Mouse (Mus musculus) midbrain, embryonic 12.5 days (tissue): Measurements from ENCODE around the gene Tmeff2. TPM values are rescaled to one million over a fixed set of nuclear protein-coding genes. Genes with fewer than 3 reads are reported as not detected.
"Not testable (repeated sequence)": the region's sequence is repeated elsewhere in the genome, so short reads cannot be mapped to it uniquely, and the experiment has no call there.

Experiments used
- ATAC-seq: fragments of 200-750 bp; cut with Nextera tagmentation; 2 replicates; pipeline ENCODE4 v1.8.0; 2017; ENCODE audit warnings: low read depth, moderate TSS enrichment, moderate library complexity; ENCODE audit not compliant: low FRiP score
- H3K27ac ChIP-seq: fragments of 300-500 bp; sonication (generic); replicated peaks from 2 replicates; pipeline ENCODE4 v1.5.1; 2016; ENCODE audit warnings: mild to moderate bottlenecking
- H3K27me3 ChIP-seq: fragments of 300-500 bp; sonication (generic); 2 replicates; pipeline ENCODE4 v1.6.1; 2016; ENCODE audit warnings: mild to moderate bottlenecking
- H3K36me3 ChIP-seq: fragments of 300-500 bp; sonication (generic); 2 replicates; pipeline ENCODE4 v1.6.1; 2016
- H3K4me1 ChIP-seq: fragments of 300-500 bp; sonication (generic); 2 replicates; pipeline ENCODE4 v1.6.1; 2016
- H3K4me2 ChIP-seq: fragments of 300-500 bp; sonication (generic); replicated peaks from 2 replicates; pipeline ENCODE4 v1.6.1; 2016; ENCODE audit warnings: mild to moderate bottlenecking, moderate library complexity
- H3K4me3 ChIP-seq: fragments of 300-500 bp; sonication (generic); 2 replicates; pipeline ENCODE4 v1.5.1; 2016; ENCODE audit warnings: mild to moderate bottlenecking
- H3K9ac ChIP-seq: fragments of 300-500 bp; sonication (generic); replicated peaks from 2 replicates; pipeline ENCODE4 v1.6.1; 2016; ENCODE audit warnings: mild to moderate bottlenecking, moderate library complexity
- H3K9me3 ChIP-seq: fragments of 300-500 bp; sonication (generic); 2 replicates; pipeline ENCODE4 v1.6.1; 2016; ENCODE audit warnings: mild to moderate bottlenecking
- WGBS: fragments of 180-500 bp; shearing (Covaris S2); methylation state at CpG from one replicate; pipeline ENCODE4 v1.1.7; 2016; 5-methylcytosine and 5-hydroxymethylcytosine counted together
- polyA plus RNA-seq: library from polyadenylated mRNA; unstranded; fragments of >200 nt; fragmentation: Nextera tagmentation; extraction: Ambion mirVana; gene quantifications from 2 replicates; pipeline ENCODE4 v1.2.1, GENCODE M21; 2016

Tmeff2 gene
- 13.7 and 14.8 TPM in 2 replicates for polyA plus RNA-seq

- H3K9me3 ChIP-seq, H3K27me3 ChIP-seq, H3K9ac ChIP-seq, ATAC-seq, H3K4me1 ChIP-seq, H3K27ac ChIP-seq, H3K36me3 ChIP-seq, H3K4me2 ChIP-seq, H3K4me3 ChIP-seq: not testable (repeated sequence)
- 92% methylated on average over 9 of the region's 9 CpGs for WGBS
Measured at GRCm38 (mm10) chr1:50900386-50900785, at the start of gene Tmeff2. Gene Tmeff2, plus strand, starts transcription at chr1:50900647.

GRCm38 (mm10) chr1:50861515-50861914 lies 38.9 kb upstream of the Tmeff2 start:
- Histone ChIP-seq H3K4me3 (no peak overlapping the region), H3K27ac (no peak overlapping the region), H3K4me1 (no peaks in the 10 kb centered on the region), H3K27me3 (no peaks in the 10 kb centered on the region), H3K4me2 (no peak overlapping the region), H3K36me3 (no peaks in the 10 kb centered on the region), H3K9ac (no peak overlapping the region), H3K9me3 (no peaks in the 10 kb centered on the region)
- 86% methylated on average over 2 of the region's 2 CpGs for WGBS
- no peak for ATAC-seq

DNA sequence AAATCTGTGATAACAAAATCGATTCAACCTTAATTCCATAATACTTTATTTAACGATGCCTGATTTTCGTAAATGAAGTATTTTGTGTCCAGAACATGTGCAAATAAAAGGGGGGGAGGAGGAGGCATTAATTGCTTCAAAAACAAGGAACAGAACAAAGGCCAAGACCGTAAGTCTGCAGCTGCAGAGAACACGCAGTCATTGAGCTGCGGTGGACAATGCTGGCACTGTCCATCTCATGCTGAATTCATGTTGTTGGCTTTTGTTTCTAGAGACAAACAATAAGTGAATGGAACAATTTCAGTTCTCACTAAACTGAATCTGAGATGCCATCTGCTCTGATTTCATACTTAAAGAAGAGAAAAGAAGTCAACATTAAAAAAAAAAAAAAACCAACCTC lies 2.8 kb upstream of the Tmeff2 start:
- Histone ChIP-seq H3K27ac (no peak overlapping the region), H3K4me1 (no peaks in the 10 kb centered on the region), H3K27me3 (no peaks in the 10 kb centered on the region), H3K4me3 (no peak overlapping the region), H3K9ac (no peak overlapping the region), H3K9me3 (no peaks in the 10 kb centered on the region), H3K36me3 (no peaks in the 10 kb centered on the region), H3K4me2 (no peak overlapping the region)
- ATAC-seq = peak; percentile 73; the same call in 1 of the 2 replicates
- WGBS = 55% methylated on average over 6 of the region's 6 CpGs

GRCm38 (mm10) chr1:50924838-50925355 lies 24.4 kb downstream of the Tmeff2 start:
- 42% methylated on average over 5 of the region's 5 CpGs for WGBS
- Histone ChIP-seq H3K9me3 (no peaks in the 10 kb centered on the region), H3K27ac (peak overlapping the region; percentile 60), H3K27me3 (peaks cover 15% of the 10 kb centered on the region), H3K4me3 (peak overlapping the region; percentile 69), H3K36me3 (no peaks in the 10 kb centered on the region), H3K4me2 (peak overlapping the region; percentile 94), H3K4me1 (0 out of 2 replicates have a peak, but pooled peaks cover 7% of the 10 kb centered on the region), H3K9ac (0 out of 2 replicates have a peak overlapping the region, but pooled peaks have one; percentile 35)
- no peak for ATAC-seq

DNA sequence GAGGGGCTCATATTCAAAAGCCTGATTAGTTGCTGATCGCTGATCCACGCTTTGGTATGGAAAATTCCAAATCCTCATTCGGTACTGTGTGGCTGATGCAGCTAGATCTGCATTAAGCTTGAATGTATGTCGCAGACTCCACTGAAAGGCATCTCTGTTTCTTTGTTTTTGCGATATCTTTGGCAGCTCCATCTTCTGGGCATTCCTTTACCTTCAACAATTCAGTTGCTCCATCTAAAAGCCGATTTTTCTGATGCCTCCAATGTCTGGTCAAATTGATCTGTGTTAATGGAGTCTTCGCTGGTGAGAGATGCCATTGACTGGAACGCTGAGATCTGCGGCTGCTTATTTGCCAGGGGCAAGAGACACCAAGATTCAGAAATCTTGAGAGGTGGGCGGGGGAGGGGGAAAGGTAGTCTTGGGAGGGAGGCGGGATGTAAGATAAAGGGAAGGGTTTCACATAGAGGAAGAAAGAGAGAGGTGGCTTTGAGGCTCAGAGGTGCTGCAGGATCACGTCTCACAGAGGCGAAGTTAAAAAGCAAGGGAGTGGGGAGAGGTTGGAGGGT lies 25.0 kb downstream of the Tmeff2 start:
- Histone ChIP-seq H3K4me1 (0 out of 2 replicates have a peak, but pooled peaks cover 7% of the 10 kb centered on the region), H3K4me2 (peak overlapping the region; percentile 94), H3K27me3 (peaks cover 15% of the 10 kb centered on the region), H3K9ac (peak overlapping the region; percentile 35; the same call in 1 of the 2 replicates), H3K36me3 (no peaks in the 10 kb centered on the region), H3K27ac (peak overlapping the region; percentile 60), H3K9me3 (no peaks in the 10 kb centered on the region), H3K4me3 (peak overlapping the region; percentile 69)
- no peak for ATAC-seq
- WGBS = 4% methylated on average over 13 of the region's 13 CpGs

GRCm38 (mm10) chr1:50926374-50927060 lies 26.1 kb downstream of the Tmeff2 start:
- peak overlapping the region; percentile 88 for H3K27ac ChIP-seq
- WGBS = 1% methylated on average over 23 of the region's 23 CpGs

GRCm38 (mm10) chr1:50927077-50927611 lies 26.7 kb downstream of the Tmeff2 start:
- ATAC-seq = peak; percentile 96
- WGBS = under 1% methylated on average over 37 of the region's 37 CpGs
- peak overlapping the region; percentile 94 for H3K4me2 ChIP-seq
- 0 out of 2 replicates have a peak, but pooled peaks cover 7% of the 10 kb centered on the region for H3K4me1 ChIP-seq
- H3K9ac ChIP-seq = peak overlapping the region; percentile 72
- H3K9me3 ChIP-seq = no peaks in the 10 kb centered on the region
- peaks cover 15% of the 10 kb centered on the region for H3K27me3 ChIP-seq
- peak overlapping the region; percentile 88 for H3K27ac ChIP-seq
- no peaks in the 10 kb centered on the region for H3K36me3 ChIP-seq
- H3K4me3 ChIP-seq = peak overlapping the region; percentile 69

More at GRCm38 (mm10) chr1:50926374-50927060, 26.1 kb downstream of the Tmeff2 start:
- H3K4me3 ChIP-seq = peak overlapping the region; percentile 69
- 0 out of 2 replicates have a peak, but pooled peaks cover 7% of the 10 kb centered on the region for H3K4me1 ChIP-seq
- H3K9ac ChIP-seq = peak overlapping the region; percentile 72
- no peaks in the 10 kb centered on the region for H3K9me3 ChIP-seq
- H3K36me3 ChIP-seq = no peaks in the 10 kb centered on the region
- peaks cover 15% of the 10 kb centered on the region for H3K27me3 ChIP-seq
- peak overlapping the region; percentile 94 for H3K4me2 ChIP-seq
- peak; percentile 55 for ATAC-seq

DNA sequence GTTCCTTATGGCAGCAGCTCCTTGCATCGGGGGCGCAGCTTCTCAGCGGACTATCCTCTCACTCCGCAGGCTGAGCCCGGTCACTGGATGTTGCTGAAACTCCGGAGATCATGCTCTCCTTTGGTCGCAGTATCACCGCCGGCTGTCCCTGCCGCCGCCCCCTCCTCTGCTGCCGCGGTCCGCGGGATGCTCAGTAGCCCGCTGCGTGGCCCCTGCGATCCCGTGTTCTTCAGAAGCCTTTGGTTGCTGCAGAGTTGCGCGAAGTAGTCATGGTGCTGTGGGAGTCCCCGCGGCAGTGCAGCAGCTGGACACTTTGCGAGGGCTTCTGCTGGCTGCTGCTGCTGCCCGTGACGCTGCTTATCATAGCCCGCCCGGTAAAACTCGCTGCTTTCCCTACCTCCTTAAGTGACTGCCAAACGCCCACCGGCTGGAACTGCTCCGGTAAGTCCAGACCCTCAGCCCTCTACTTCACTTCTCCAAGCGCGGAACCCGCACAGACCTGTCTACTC lies 27.3 kb downstream of the Tmeff2 start:
- under 1% methylated on average over 35 of the region's 35 CpGs for WGBS
- peak overlapping the region; percentile 73 for H3K27ac ChIP-seq

GRCm38 (mm10) chr1:50928776-50929175 lies 28.3 kb downstream of the Tmeff2 start:
- peaks cover 15% of the 10 kb centered on the region for H3K27me3 ChIP-seq
- H3K4me2 ChIP-seq = peak overlapping the region; percentile 94

More for the DNA sequence above, 27.3 kb downstream of the Tmeff2 start:
- Histone ChIP-seq H3K27me3 (peaks cover 15% of the 10 kb centered on the region), H3K9me3 (no peaks in the 10 kb centered on the region), H3K36me3 (no peaks in the 10 kb centered on the region), H3K4me2 (peak overlapping the region; percentile 94), H3K9ac (peak overlapping the region; percentile 66), H3K4me3 (peak overlapping the region; percentile 69), H3K4me1 (0 out of 2 replicates have a peak, but pooled peaks cover 7% of the 10 kb centered on the region)
- peak; percentile 53 for ATAC-seq

GRCm38 (mm10) chr1:50935076-50935475 lies 34.6 kb downstream of the Tmeff2 start:
- no peaks in the 10 kb centered on the region for H3K9me3 ChIP-seq
- H3K36me3 ChIP-seq = no peaks in the 10 kb centered on the region
- H3K4me3 ChIP-seq = no peak overlapping the region
- no peaks in the 10 kb centered on the region for H3K4me1 ChIP-seq
- H3K27ac ChIP-seq = no peak overlapping the region
- no peaks in the 10 kb centered on the region for H3K27me3 ChIP-seq
- H3K9ac ChIP-seq = no peak overlapping the region
- WGBS = 65% methylated on average over 2 of the region's 2 CpGs
- no peak for ATAC-seq
- no peak overlapping the region for H3K4me2 ChIP-seq

More at GRCm38 (mm10) chr1:50928776-50929175, 28.3 kb downstream of the Tmeff2 start:
- H3K36me3 ChIP-seq = no peaks in the 10 kb centered on the region
- H3K4me1 ChIP-seq = 0 out of 2 replicates have a peak, but pooled peaks cover 7% of the 10 kb centered on the region
- ATAC-seq = no peak
- H3K4me3 ChIP-seq = peak overlapping the region; percentile 69
- no peaks in the 10 kb centered on the region for H3K9me3 ChIP-seq
- 24% methylated on average over 2 of the region's 3 CpGs for WGBS
- no peak overlapping the region for H3K9ac ChIP-seq
- no peak overlapping the region for H3K27ac ChIP-seq

GRCm38 (mm10) chr1:50935484-50935883 lies 35.0 kb downstream of the Tmeff2 start:
- Histone ChIP-seq H3K4me2 (no peak overlapping the region), H3K36me3 (no peaks in the 10 kb centered on the region), H3K9ac (no peak overlapping the region), H3K4me3 (no peak overlapping the region), H3K9me3 (no peaks in the 10 kb centered on the region), H3K27ac (no peak overlapping the region), H3K27me3 (no peaks in the 10 kb centered on the region), H3K4me1 (no peaks in the 10 kb centered on the region)
- no peak for ATAC-seq
- WGBS = 94% methylated on average over 2 of the region's 2 CpGs
